ENCODE assay signal across 29 mouse cellular contexts in genomic region chr11:82899720-82900119, GRCm38 (mm10). TPM values are rescaled to one million over a fixed set of nuclear protein-coding genes. Genes with fewer than 3 reads are reported as not detected.
DNase-seq lines count a peak whose midpoint lies in the region; ATAC-seq and TF ChIP-seq lines count a peak whose summit lies in the region.
"Had no signal": no experiment of that assay in that cellular context is flagged by ENCODE, and none has a peak within 500 bp of the region (broad histone marks: within the 10 kb centered on the region; RNA-seq: fewer than 3 reads in every experiment).

No protein-coding gene starts in this region.

- H3K4me1 ChIP-seq in CH12.LX (ENCODE audit: control insufficient read depth in 1 of 2, insufficient read depth in 2 of 2) (no peaks in the 10 kb centered on the region), MEL (ENCODE audit: control insufficient read depth in 1 of 2, insufficient read depth in 2 of 2, low read length in 2 of 2) (no peaks in the 10 kb centered on the region)
- H3K4me1 ChIP-seq in hindbrain, embryonic 13.5 days (replicated peaks), result no peaks in the 10 kb centered on the region
- H3K4me1 ChIP-seq in cerebellum, adult 2 months (ENCODE audit: control insufficient read depth, insufficient read depth, low read length), result no peaks in the 10 kb centered on the region
- H3K4me1 ChIP-seq: embryonic facial prominence, embryonic 12.5 days; embryonic facial prominence, embryonic 15.5 days; heart, embryonic 10.5 days; hindbrain, embryonic 12.5 days had no signal

- H3K9ac ChIP-seq in CH12.LX (ENCODE audit: insufficient read depth, low read depth) (no peak overlapping the region), MEL (ENCODE audit: control insufficient read depth, low read depth, low read length, poor library complexity, severe bottlenecking) (no peak overlapping the region)
- H3K9ac ChIP-seq in hindbrain, embryonic 13.5 days, result no peak overlapping the region
- H3K9ac ChIP-seq: embryonic facial prominence, embryonic 12.5 days; embryonic facial prominence, embryonic 15.5 days; forebrain, postnatal 0 days; hindbrain, embryonic 12.5 days had no signal

- no peak overlapping the region for H3K27ac ChIP-seq in CH12.LX (ENCODE audit: insufficient read depth, low read depth)
- no peak overlapping the region for H3K27ac ChIP-seq in MEL (ENCODE audit: control insufficient read depth, low read depth, low read length)
- no peak overlapping the region for H3K27ac ChIP-seq in hindbrain, embryonic 13.5 days
- no peak overlapping the region for H3K27ac ChIP-seq in cerebellum, adult 2 months (ENCODE audit: insufficient read depth, low read length)
- H3K27ac ChIP-seq: embryonic facial prominence, embryonic 12.5 days; embryonic facial prominence, embryonic 15.5 days; heart, adult 2 months; heart, embryonic 10.5 days; hindbrain, embryonic 12.5 days; hindbrain, postnatal 0 days had no signal

- H3K36me3 ChIP-seq in CH12.LX (replicated peaks in 1 of 2; ENCODE audit: control insufficient read depth in 1 of 2, insufficient read depth in 1 of 2, low read length in 1 of 2), result peaks cover 62 to 76% of the 10 kb centered on the region in 2 experiments
- H3K36me3 ChIP-seq in MEL (ENCODE audit: control insufficient read depth in 1 of 2, insufficient read depth in 2 of 2, low read length in 2 of 2), result peaks cover 0 to 3% of the 10 kb centered on the region in 2 experiments; a peak in 1 of 4 replicates
- peaks cover 75% of the 10 kb centered on the region for H3K36me3 ChIP-seq in hindbrain, embryonic 13.5 days

- TF ChIP-seq POLR2A in CH12.LX (IDR thresholded peaks at IDR 0.05; ENCODE audit: low read depth, low read length) (peak; percentile 31; the same call in 1 of the 2 replicates), MEL (IDR thresholded peaks at IDR 0.05; ENCODE audit: control insufficient read depth in 1 of 2, insufficient read depth in 1 of 2, low read depth in 1 of 2, low read length in 2 of 2, poor library complexity in 1 of 2) (peak in 1 of 2 experiments; percentile 29; a peak in 1 of 4 replicates)
- TF ChIP-seq POLR2A in cerebellum, adult 2 months (IDR thresholded peaks at IDR 0.05; ENCODE audit: borderline replicate concordance, insufficient read depth, low read length), result no peak

- H3K79me2 ChIP-seq in CH12.LX (replicated peaks; ENCODE audit: control insufficient read depth, extremely low read depth, insufficient read depth, poor library complexity, severe bottlenecking) (no peaks in the 10 kb centered on the region), MEL (ENCODE audit: control insufficient read depth, insufficient read depth, low read length, poor library complexity) (no peaks in the 10 kb centered on the region)

- ATAC-seq in megakaryocyte-erythroid progenitor cell, adult 5-6 weeks (replicated peaks; ENCODE audit: low FRiP score, low TSS enrichment, poor library complexity, severe bottlenecking), result 0 out of 2 replicates have a peak, but pooled peaks have one; percentile 8
- ATAC-seq in hindbrain, embryonic 13.5 days (ENCODE audit: low FRiP score), result no peak
- ATAC-seq: CD4-positive, CD25-positive, alpha-beta regulatory T cell, adult 4 months; forebrain, embryonic 14.5 days; forebrain, postnatal 0 days; hindbrain, postnatal 0 days; inflammation-experienced regulatory T-cells, adult 6 months had no signal

- TF ChIP-seq CTCF in CH12.LX (conservative IDR thresholded peaks at IDR 0.05 in 1 of 2, IDR thresholded peaks at IDR 0.05 in 1 of 2; ENCODE audit: low read depth in 2 of 2, low read length in 2 of 2) (no peak), MEL (IDR thresholded peaks at IDR 0.05 in 2 of 3, conservative IDR thresholded peaks at IDR 0.05 in 1 of 3; ENCODE audit: control insufficient read depth in 1 of 3, insufficient read depth in 1 of 3, low read depth in 2 of 3, low read length in 3 of 3, poor library complexity in 1 of 3, severe bottlenecking in 1 of 3) (no peak)
- TF ChIP-seq CTCF in cerebellum, adult 2 months (IDR thresholded peaks at IDR 0.05; ENCODE audit: borderline replicate concordance, insufficient read depth, low read depth, low read length), result no peak

- H3K27me3 ChIP-seq in CH12.LX (replicated peaks) (no peaks in the 10 kb centered on the region), MEL (ENCODE audit: control insufficient read depth in 1 of 2, insufficient read depth in 2 of 2, low read length in 2 of 2) (no peaks in the 10 kb centered on the region)
- no peaks in the 10 kb centered on the region for H3K27me3 ChIP-seq in hindbrain, embryonic 13.5 days
- H3K27me3 ChIP-seq in cerebellum, adult 2 months (ENCODE audit: control insufficient read depth, insufficient read depth, low read length), result no peaks in the 10 kb centered on the region
- H3K27me3 ChIP-seq: embryonic facial prominence, embryonic 12.5 days; embryonic facial prominence, embryonic 15.5 days; hindbrain, embryonic 12.5 days; Patski had no signal

- dilution Hi-C loops in CH12.LX (cut with MboI; ENCODE audit: extremely low pct_ligation_motif_present, extremely low pct_unique_long_range_greater_than_20kb, low sequenced_read_pairs), result no loop called here

- TF ChIP-seq RAD21 in CH12.LX (IDR thresholded peaks at IDR 0.05; ENCODE audit: low read depth, low read length) (no peak), MEL (IDR thresholded peaks at IDR 0.05; ENCODE audit: low read depth, low read length) (no peak)

- in situ Hi-C loops in CH12.LX (cut with MboI; ENCODE audit: low pct_ligation_motif_present, low pct_unique_long_range_greater_than_20kb, low sequenced_read_pairs), result loop anchor here (25.0 kb wide), 2 partner anchors 288 to 513 kb away; partner anchors contain the start of genes Rasl10b, Slfn3 and Slfn4

- DNase-seq in CH12.LX (ENCODE audit: extremely low read depth) (no peak), MEL (ENCODE audit: low read depth, low spot score) (no peak)
- no peak for DNase-seq in natural killer cell, adult 2 months (ENCODE audit: low spot score in 2 of 2)
- no peak for DNase-seq in cerebellum, adult 2 months
- DNase-seq: adrenal gland, postnatal 10 days; adrenal gland, postnatal 36 days; cerebellum, adult 18-20 months; cerebellum, adult 9-11 months; cerebellum, postnatal 25 days; forebrain, postnatal 0 days; gastrocnemius, postnatal 25 days; heart, adult 2 months had no signal

- H3K4me3 ChIP-seq in CH12.LX (replicated peaks in 1 of 3; ENCODE audit: low read depth in 2 of 3, low read length in 2 of 3, poor library complexity in 1 of 3) (no peak overlapping the region), MEL (ENCODE audit: control insufficient read depth in 1 of 2, insufficient read depth in 1 of 2, low read depth in 2 of 2, low read length in 2 of 2) (no peak overlapping the region)
- no peak overlapping the region for H3K4me3 ChIP-seq in hindbrain, embryonic 13.5 days
- no peak overlapping the region for H3K4me3 ChIP-seq in cerebellum, adult 2 months (replicated peaks; ENCODE audit: insufficient read depth, low read depth, low read length)
- H3K4me3 ChIP-seq: embryonic facial prominence, embryonic 12.5 days; embryonic facial prominence, embryonic 15.5 days; heart, adult 2 months; heart, embryonic 10.5 days; hindbrain, embryonic 12.5 days had no signal

- H3K4me2 ChIP-seq in CH12.LX (ENCODE audit: insufficient read depth, low read depth, poor library complexity, severe bottlenecking), result no peak overlapping the region
- H3K4me2 ChIP-seq in hindbrain, embryonic 13.5 days, result no peak overlapping the region
- H3K4me2 ChIP-seq: embryonic facial prominence, embryonic 12.5 days; embryonic facial prominence, embryonic 15.5 days; hindbrain, embryonic 12.5 days had no signal

- TF ChIP-seq EP300 in CH12.LX (IDR thresholded peaks at IDR 0.05; ENCODE audit: low read length) (no peak), MEL (IDR thresholded peaks at IDR 0.05; ENCODE audit: low read depth in 1 of 2, low read length in 2 of 2) (no peak)

- peaks cover 7% of the 10 kb centered on the region for H3K9me3 ChIP-seq in CH12.LX (replicated peaks; ENCODE audit: low read length)
- no peaks in the 10 kb centered on the region for H3K9me3 ChIP-seq in MEL (replicated peaks; ENCODE audit: insufficient read depth, low read length)
- no peaks in the 10 kb centered on the region for H3K9me3 ChIP-seq in hindbrain, embryonic 13.5 days
- H3K9me3 ChIP-seq: embryonic facial prominence, embryonic 12.5 days; embryonic facial prominence, embryonic 15.5 days; heart, embryonic 10.5 days; hindbrain, embryonic 12.5 days had no signal

- 97% methylated on average over 5 of the region's 5 CpGs for WGBS in hindbrain, embryonic 13.5 days
- WGBS in cerebellum, adult 2 months, result 91% methylated on average over 5 of the region's 5 CpGs

RNA-seq across cellular contexts. Expression of gene Fndc8, which starts 7.8 kb away (rescaled TPM):
- 0.08 TPM in 1 of 2 replicates, not detected in the other for total RNA-seq in CH12.LX (2012; rRNA removed)
- not detected in 2 replicates for total RNA-seq in CH12.LX (2014; rRNA removed)
- polyA plus RNA-seq in CH12.LX (2012; ENCODE audit: insufficient read length, low read depth), result 0.22 and 0.36 TPM in 2 replicates
- 0.07 and 0.15 TPM in 2 replicates for total RNA-seq in MEL (2012; rRNA removed)
- under 1 TPM in 1 of 2 experiments, not detected in 1; 0.72 TPM for polyA plus RNA-seq in MEL (2012; ENCODE audit: insufficient read depth in 1 of 2, insufficient read length in 2 of 2, low read depth in 1 of 2, low replicate concordance in 2 of 2, missing spikeins in 1 of 2)
- total RNA-seq in megakaryocyte-erythroid progenitor cell, adult 5-6 weeks (2014; fragmentation: Nextera tagmentation), result not detected in 2 replicates
- total RNA-seq in megakaryocyte-erythroid progenitor cell, adult 5-6 weeks (2017), result not detected in 2 replicates
- polyA plus RNA-seq in hindbrain, embryonic 13.5 days (2015; fragmentation: Nextera tagmentation; extraction: Ambion mirVana), result 0.71 and 0.80 TPM in 2 replicates
- not detected in 2 replicates for polyA plus RNA-seq in cerebellum, adult 2 months (2012; rRNA removed)
- total RNA-seq: adrenal gland, postnatal 36 days; common myeloid progenitor, adult 5-6 weeks; ES-E14; forebrain, postnatal 0 days; gastrocnemius, adult 8-10 months; gastrocnemius, postnatal 25 days; heart, adult 2 months; heart, postnatal 25 days; hematopoietic stem cell, adult 5-6 weeks; hindbrain, postnatal 0 days had no signal
- polyA plus RNA-seq: frontal cortex, adult 2 months; inflammation-experienced regulatory T-cells, adult 6 months had no signal

RNA-seq across cellular contexts. Expression of gene Nle1, which starts 8.5 kb away (rescaled TPM):
- total RNA-seq in CH12.LX (2012; rRNA removed) (69.1 and 80.0 TPM in 2 replicates), CH12.LX (2014; rRNA removed) (54.4 and 54.9 TPM in 2 replicates), MEL (2012; rRNA removed) (79.6 and 97.3 TPM in 2 replicates)
- polyA plus RNA-seq in CH12.LX (2012; ENCODE audit: insufficient read length, low read depth) (107 and 135 TPM in 2 replicates), MEL (2012; ENCODE audit: insufficient read depth in 1 of 2, insufficient read length in 2 of 2, low read depth in 1 of 2, low replicate concordance in 2 of 2, missing spikeins in 1 of 2) (100 to 1,000 TPM in 1 of 2 experiments, not detected in 1; 103 TPM)
- total RNA-seq in megakaryocyte-erythroid progenitor cell, adult 5-6 weeks (2014; fragmentation: Nextera tagmentation), result 103 and 130 TPM in 2 replicates
- 18.6 and 45.0 TPM in 2 replicates for total RNA-seq in megakaryocyte-erythroid progenitor cell, adult 5-6 weeks (2017)
- polyA plus RNA-seq in hindbrain, embryonic 13.5 days (2015; fragmentation: Nextera tagmentation; extraction: Ambion mirVana), result 27.3 and 35.3 TPM in 2 replicates
- polyA plus RNA-seq in cerebellum, adult 2 months (2012; rRNA removed), result 39.5 and 43.0 TPM in 2 replicates

RNA-seq across cellular contexts. Expression of gene Rad51d, which starts 9.3 kb away (rescaled TPM):
- 27.2 and 35.5 TPM in 2 replicates for total RNA-seq in CH12.LX (2012; rRNA removed)
- total RNA-seq in CH12.LX (2014; rRNA removed), result 15.0 and 15.7 TPM in 2 replicates
- polyA plus RNA-seq in CH12.LX (2012; ENCODE audit: insufficient read length, low read depth), result 27.6 and 33.3 TPM in 2 replicates
- 21.1 and 25.6 TPM in 2 replicates for total RNA-seq in MEL (2012; rRNA removed)
- polyA plus RNA-seq in MEL (2012; ENCODE audit: insufficient read depth in 1 of 2, insufficient read length in 2 of 2, low read depth in 1 of 2, low replicate concordance in 2 of 2, missing spikeins in 1 of 2), result 10 to 100 TPM in 1 of 2 experiments, not detected in 1; 30.0 TPM
- 14.3 and 20.0 TPM in 2 replicates for total RNA-seq in megakaryocyte-erythroid progenitor cell, adult 5-6 weeks (2014; fragmentation: Nextera tagmentation)
- 16.3 and 18.9 TPM in 2 replicates for total RNA-seq in megakaryocyte-erythroid progenitor cell, adult 5-6 weeks (2017)
- 12.3 and 13.4 TPM in 2 replicates for polyA plus RNA-seq in hindbrain, embryonic 13.5 days (2015; fragmentation: Nextera tagmentation; extraction: Ambion mirVana)
- 20.9 and 21.2 TPM in 2 replicates for polyA plus RNA-seq in cerebellum, adult 2 months (2012; rRNA removed)

RNA-seq across cellular contexts. Expression of gene Unc45b, which starts 10.6 kb away (rescaled TPM):
- total RNA-seq in CH12.LX (2012; rRNA removed) (0.08 TPM in 1 of 2 replicates, not detected in the other), CH12.LX (2014; rRNA removed) (0.08 TPM in 1 of 2 replicates, not detected in the other), MEL (2012; rRNA removed) (0.08 TPM in 1 of 2 replicates, not detected in the other)
- polyA plus RNA-seq in CH12.LX (2012; ENCODE audit: insufficient read length, low read depth) (0.19 and 0.26 TPM in 2 replicates), MEL (2012; ENCODE audit: insufficient read depth in 1 of 2, insufficient read length in 2 of 2, low read depth in 1 of 2, low replicate concordance in 2 of 2, missing spikeins in 1 of 2) (under 1 TPM in 1 of 2 experiments, not detected in 1; 0.29 TPM)
- total RNA-seq in megakaryocyte-erythroid progenitor cell, adult 5-6 weeks (2014; fragmentation: Nextera tagmentation), result not detected in 2 replicates
- not detected in 2 replicates for total RNA-seq in megakaryocyte-erythroid progenitor cell, adult 5-6 weeks (2017)
- 1.2 and 1.3 TPM in 2 replicates for polyA plus RNA-seq in hindbrain, embryonic 13.5 days (2015; fragmentation: Nextera tagmentation; extraction: Ambion mirVana)
- polyA plus RNA-seq in cerebellum, adult 2 months (2012; rRNA removed), result 1.9 and 2.3 TPM in 2 replicates
- total RNA-seq: common myeloid progenitor, adult 5-6 weeks had no signal
- polyA plus RNA-seq: Patski had no signal

RNA-seq across cellular contexts. Expression of gene Rffl, which starts 28.7 kb away (rescaled TPM):
- total RNA-seq in CH12.LX (2012; rRNA removed), result 14.8 and 16.5 TPM in 2 replicates
- total RNA-seq in CH12.LX (2014; rRNA removed), result 1.2 and 1.5 TPM in 2 replicates
- polyA plus RNA-seq in CH12.LX (2012; ENCODE audit: insufficient read length, low read depth), result 3.0 TPM in 2 replicates
- 15.5 and 17.8 TPM in 2 replicates for total RNA-seq in MEL (2012; rRNA removed)
- polyA plus RNA-seq in MEL (2012; ENCODE audit: insufficient read depth in 1 of 2, insufficient read length in 2 of 2, low read depth in 1 of 2, low replicate concordance in 2 of 2, missing spikeins in 1 of 2), result 10 to 100 TPM in 1 of 2 experiments, not detected in 1; 15.2 TPM
- 28.7 and 31.2 TPM in 2 replicates for total RNA-seq in megakaryocyte-erythroid progenitor cell, adult 5-6 weeks (2014; fragmentation: Nextera tagmentation)
- 16.4 and 22.4 TPM in 2 replicates for total RNA-seq in megakaryocyte-erythroid progenitor cell, adult 5-6 weeks (2017)
- 4.7 and 5.6 TPM in 2 replicates for polyA plus RNA-seq in hindbrain, embryonic 13.5 days (2015; fragmentation: Nextera tagmentation; extraction: Ambion mirVana)
- polyA plus RNA-seq in cerebellum, adult 2 months (2012; rRNA removed), result 16.8 and 18.6 TPM in 2 replicates

Comparison
In these comparisons a context has a peak if more than half of its experiments do, and no peak if none do; other contexts are left out.
1. Of the 35 proteins assayed by ChIP-seq in both MEL and CH12.LX: peak only in MEL: none; only in CH12.LX: none; in both: POLR2AphosphoS2; in neither: 33; mixed calls (peak in some experiments, not most) for 1.